Mouse (Mus musculus) adrenal gland, adult 8-10 months (tissue): Measurements from ENCODE around the gene Adam1b. TPM values are rescaled to one million over a fixed set of nuclear protein-coding genes. Genes with fewer than 3 reads are reported as not detected.
"Not testable (repeated sequence)": the region's sequence is repeated elsewhere in the genome, so short reads cannot be mapped to it uniquely, and the experiment has no call there.

Experiments used
- DNase-seq: peaks from one replicate; pipeline ENCODE4 v3.0.0; 2022
- total RNA-seq, 4 experiments: library from RNA; stranded (reverse); gene quantifications; 2 replicates each; pipeline ENCODE4 v1.2.4; 2022

Gene Adam1b
- under 1 TPM in 2 of 4 experiments, not detected in 2; 0.12 to 0.16 TPM for total RNA-seq

DNA sequence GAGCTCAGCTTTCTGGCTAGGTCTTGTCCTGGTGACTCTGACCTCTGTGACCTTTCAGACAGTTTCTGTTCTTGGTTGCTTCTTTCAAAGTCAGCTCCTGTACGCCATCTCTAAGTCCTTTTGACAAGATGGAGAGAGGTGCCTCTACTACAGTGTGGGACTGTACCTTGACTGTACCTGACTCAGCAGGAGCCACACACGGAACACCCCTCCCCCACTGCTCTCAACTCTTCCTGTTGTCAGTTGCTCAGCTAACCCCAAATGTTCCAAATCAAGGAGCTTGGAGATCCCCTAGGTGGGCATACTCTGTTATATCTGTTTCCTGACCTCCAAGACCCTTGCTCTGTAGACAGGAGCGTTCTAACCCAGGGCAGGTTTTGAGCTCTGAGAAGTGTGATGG is at the start of gene Adam1b:
TSS of gene Adam1b (minus strand) at position 205 of the 400 bp plus-strand sequence.
- DNase-seq: no peak

- DNase-seq: no peak
Measured at GRCm38 (mm10) chr5:121549196-121549595, 46.0 kb upstream of the Adam1b start.

GRCm38 (mm10) chr5:121547084-121547483 is 43.8 kb upstream of the Adam1b start:
- no peak for DNase-seq

DNA sequence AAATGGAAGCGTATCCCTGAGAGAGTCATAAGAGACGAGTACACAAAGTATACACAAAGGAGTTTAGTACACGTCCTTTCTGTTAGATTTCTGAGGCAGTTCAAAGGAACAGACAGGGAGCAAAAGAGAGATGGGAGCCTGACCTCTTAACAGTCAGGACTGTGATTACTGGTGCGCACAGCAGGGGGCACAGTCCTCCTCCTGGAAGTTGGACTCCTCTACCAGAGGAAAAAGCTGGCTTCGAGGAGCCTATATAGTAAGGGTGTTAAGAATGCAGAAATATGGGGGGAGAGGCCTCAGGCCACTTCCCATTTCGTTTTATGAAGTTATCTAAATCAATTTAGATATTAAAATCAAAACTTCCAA is 43.3 kb upstream of the Adam1b start:
- no peak for DNase-seq

DNA sequence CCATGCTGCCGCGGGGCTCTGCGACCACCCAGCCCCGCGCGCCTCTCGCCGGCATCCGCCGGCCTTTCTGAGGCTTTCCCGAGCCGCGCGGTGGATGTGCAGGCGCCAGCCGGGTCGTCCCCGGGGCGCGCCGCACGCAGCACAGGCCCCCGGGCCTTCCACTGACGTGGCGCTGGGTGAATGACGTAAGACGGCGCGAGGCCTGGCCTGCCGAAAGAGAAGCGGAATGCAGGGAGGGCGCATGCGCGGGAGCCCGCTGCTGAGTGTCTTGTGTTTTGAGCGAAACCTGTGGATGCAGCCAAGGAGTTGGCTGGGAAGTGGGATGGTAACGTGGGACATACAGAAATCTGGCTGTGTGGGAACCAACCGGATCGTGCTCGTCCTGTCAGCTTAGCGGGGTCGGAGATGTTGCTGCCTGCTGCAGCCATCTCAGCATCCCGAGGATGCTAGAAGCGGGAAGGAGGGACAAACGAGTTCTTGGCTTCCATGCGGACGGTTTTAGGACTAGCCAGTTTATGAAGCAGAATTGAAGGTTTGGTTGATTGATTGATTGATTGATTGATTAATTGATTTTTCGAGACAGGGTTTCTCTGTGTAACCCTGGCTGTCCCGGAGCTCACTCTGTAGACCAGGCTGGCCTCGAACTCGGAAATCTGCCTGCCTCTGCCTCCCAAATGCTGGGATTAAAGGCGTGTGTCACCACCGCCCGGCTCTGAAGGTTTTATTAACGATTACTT is 42.7 kb upstream of the Adam1b start, which contains the start of gene Mapkapk5:
TSS of gene Mapkapk5 (minus strand) at position 113 of the 737 bp plus-strand sequence.
- peak; percentile 93 for DNase-seq

GRCm38 (mm10) chr5:121544910-121545792 is 41.9 kb upstream of the Adam1b start, which contains the start of the genes Adam1a and Gm42878:
Gene Adam1a, minus strand, starts transcription at chr5:121545482.
Gene Gm42878, minus strand, starts transcription at chr5:121545482.
- no peak for DNase-seq

DNA sequence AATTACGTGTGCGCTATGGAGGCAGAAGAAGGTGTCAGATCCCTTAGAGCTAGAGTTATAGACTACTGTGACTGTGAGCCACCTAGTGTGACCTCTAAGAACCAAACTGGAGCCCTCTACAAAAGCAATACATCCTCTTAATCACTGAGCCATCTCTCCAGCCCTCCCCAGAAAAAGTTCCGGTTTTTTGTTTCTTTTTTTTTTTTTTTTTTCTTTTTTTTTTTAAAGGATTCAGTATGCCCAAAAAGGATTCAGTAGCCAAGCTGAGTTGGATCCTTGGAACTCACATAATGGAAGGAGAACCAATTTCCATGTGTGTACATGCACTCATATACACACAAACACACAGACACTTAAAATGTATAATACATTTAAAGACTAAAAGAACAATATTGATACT is 40.1 kb upstream of the Adam1b start:
- DNase-seq: no peak

DNA sequence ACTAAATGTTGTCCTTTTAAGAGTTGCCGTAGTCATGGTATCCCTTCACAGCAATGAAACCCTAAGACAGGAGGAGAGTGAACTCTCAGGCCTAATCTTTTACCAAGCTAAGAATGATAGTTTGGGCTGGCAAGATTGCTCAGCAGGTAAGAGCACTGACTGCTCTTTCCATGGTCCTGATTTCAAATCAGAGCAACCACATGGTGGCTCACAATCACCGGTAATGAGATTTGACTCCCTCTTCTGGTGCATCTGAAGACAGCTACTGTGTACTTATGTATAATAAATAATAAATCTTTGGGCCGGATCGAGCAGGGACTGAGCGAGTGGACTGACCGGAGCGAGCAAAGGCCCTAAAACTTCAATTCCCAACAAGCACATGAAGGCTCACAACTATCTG is 38.0 kb upstream of the Adam1b start:
- DNase-seq: no peak

- DNase-seq: no peak
Measured at GRCm38 (mm10) chr5:121540066-121540465, 36.8 kb upstream of the Adam1b start.

DNA sequence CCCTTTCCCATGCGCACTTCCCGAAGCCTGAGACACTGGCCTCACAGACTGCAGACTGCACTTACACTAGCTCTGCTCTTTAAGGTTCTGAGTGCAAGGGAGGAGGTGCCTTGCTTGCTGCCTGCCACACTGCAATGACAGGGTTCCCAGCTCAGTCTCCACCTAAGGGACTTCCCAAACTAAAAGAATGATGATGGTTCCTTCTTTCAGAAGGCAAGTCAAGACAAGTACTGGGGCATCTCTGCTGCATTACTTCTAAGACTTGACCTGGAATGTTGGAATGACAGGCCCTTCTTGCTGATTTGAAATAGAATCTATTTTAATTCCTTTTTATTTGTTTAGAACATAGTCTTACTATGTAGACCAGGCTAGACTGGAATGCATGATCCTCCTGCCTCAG is 34.4 kb upstream of the Adam1b start:
- no peak for DNase-seq

- DNase-seq: no peak
Measured at GRCm38 (mm10) chr5:121536921-121537555, 33.8 kb upstream of the Adam1b start.

GRCm38 (mm10) chr5:121535116-121535515 is 31.9 kb upstream of the Adam1b start:
- DNase-seq: no peak

DNA sequence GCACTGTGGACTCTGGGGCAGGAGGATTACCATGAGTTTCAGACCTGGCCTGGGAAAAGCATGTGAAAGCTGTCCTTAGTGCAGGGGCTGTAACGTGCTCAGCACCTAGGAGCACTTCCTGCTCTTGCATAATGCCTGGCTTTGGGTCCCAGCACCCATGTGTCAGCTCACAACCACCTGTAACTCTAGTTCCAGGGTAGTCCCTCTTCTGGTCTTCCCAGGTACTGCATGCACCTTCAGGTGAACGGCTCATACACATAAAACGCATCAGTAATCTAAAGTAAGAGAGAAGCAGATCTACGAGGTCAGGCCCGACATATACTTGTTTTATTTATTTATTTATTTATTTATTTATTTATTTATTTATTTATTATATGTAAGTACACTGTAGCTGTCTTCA is 31.3 kb upstream of the Adam1b start:
- DNase-seq: no peak

- peak; percentile 36 for DNase-seq
Measured at GRCm38 (mm10) chr5:121526961-121527360, 23.7 kb upstream of the Adam1b start.

- peak; percentile 29 for DNase-seq
Measured at GRCm38 (mm10) chr5:121526526-121526925, 23.3 kb upstream of the Adam1b start.

DNA sequence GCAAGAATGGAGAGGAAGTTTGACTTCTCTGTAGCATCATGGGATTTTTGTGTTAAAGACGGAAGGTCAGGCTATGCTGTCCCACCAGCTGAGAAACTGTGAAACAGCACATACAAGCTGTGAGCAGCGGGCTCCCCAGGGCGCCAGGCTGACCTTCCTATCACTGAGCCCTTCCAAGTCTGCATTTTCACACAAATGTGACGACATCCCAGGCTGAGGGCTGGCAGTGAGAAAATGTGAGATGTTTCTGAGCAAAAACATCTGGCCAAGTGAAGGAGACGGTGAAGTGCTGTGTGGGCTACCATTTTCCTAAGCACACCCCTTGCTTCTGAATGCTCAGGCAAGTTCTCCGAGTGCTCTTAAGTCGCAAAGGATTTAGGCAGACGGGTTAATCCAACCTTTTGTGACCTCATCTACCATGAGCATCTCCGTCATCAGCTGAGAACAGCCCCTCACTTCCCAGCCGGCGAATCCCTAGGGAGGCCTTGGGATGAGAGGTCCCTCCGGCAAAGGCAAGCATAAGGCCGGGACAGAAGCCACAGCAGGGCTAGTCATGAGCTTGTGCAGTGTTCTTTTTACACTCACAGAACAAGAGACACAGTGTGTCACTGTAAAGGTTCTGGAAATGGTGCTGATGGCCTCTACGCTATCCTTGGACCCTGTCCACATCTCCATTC is 22.7 kb upstream of the Adam1b start:
- no peak for DNase-seq

- not testable (repeated sequence) for DNase-seq
Measured at GRCm38 (mm10) chr5:121519758-121520157, 16.5 kb upstream of the Adam1b start.

DNA sequence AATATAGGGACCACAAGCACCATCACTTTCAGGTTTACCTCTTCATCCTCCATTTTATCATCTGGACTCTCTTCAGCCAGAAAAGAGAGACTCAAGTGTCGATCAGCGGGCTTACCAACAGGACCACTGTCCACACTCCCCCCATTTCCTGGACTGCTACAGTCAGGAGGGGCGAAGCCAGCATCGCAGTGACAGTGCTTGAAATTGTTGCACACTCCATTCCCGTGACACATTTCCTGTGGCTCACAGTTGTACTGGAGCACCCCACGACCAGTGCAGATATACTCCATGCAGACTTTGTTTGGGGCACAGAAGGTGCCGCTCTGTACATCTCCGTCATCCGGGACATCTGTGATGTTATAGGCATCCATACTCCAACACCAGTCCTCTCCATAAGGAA is 15.7 kb upstream of the Adam1b start:
- DNase-seq: no peak

GRCm38 (mm10) chr5:121510009-121510408 is 6.8 kb upstream of the Adam1b start:
- DNase-seq: no peak

GRCm38 (mm10) chr5:121506846-121507245 is 3.6 kb upstream of the Adam1b start:
- DNase-seq: no peak

DNA sequence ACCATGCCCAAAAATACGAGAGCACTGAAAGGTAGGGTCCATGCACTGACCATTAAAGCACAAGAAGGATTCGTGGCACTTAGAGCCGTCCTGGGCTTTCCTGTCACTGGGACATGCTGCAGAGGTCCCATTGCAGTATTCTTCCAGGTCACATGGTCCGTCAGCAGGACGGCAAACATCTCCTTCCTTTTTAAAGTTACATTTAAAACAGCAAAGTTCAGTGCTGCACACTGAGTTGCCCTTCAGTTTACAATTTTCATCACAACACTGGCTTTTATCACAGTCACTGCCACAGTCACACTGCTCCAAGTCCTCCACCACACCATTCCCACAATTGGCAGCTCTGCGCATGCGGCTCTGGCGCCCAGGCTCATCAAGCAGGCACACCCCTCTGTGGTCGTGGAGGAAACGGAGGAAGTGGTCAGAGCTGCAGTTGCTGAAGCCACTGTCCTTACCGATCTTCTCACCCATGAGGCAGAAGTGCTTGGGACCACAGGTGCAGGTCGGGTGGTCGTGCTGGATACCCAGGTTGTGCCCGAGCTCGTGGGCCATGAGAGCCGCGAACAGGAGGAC is 1.7 kb downstream of the Adam1b start:
- not testable (repeated sequence) for DNase-seq

GRCm38 (mm10) chr5:121500719-121501118 is 2.5 kb downstream of the Adam1b start:
- DNase-seq: no peak
